Mouse (Mus musculus) limb, embryonic 12.5 days (tissue): Measurements from ENCODE around the gene Shank1. TPM values are rescaled to one million over a fixed set of nuclear protein-coding genes. Genes with fewer than 3 reads are reported as not detected.
A peak's percentile ranks its signal among the peaks of the same experiment; 100 is the strongest.

Source experiments
- ATAC-seq: fragments of 200-750 bp; cut with Nextera tagmentation; 2 replicates; pipeline ENCODE4 v1.8.0; 2017; ENCODE audit warnings: low read depth, moderate TSS enrichment; ENCODE audit not compliant: insufficient number of reproducible peaks, insufficient read depth, low FRiP score, low TSS enrichment
- H3K27ac ChIP-seq: fragments of 300-500 bp; sonication (generic); 2 replicates; pipeline ENCODE4 v1.5.1; 2016; ENCODE audit warnings: mild to moderate bottlenecking, moderate library complexity
- H3K27me3 ChIP-seq: fragments of 300-500 bp; sonication (generic); 2 replicates; pipeline ENCODE4 v1.6.1; 2016; ENCODE audit warnings: mild to moderate bottlenecking, moderate library complexity
- H3K36me3 ChIP-seq: fragments of 300-500 bp; sonication (generic); 2 replicates; pipeline ENCODE4 v1.6.1; 2016; ENCODE audit warnings: mild to moderate bottlenecking, moderate library complexity
- H3K4me1 ChIP-seq: fragments of 300-500 bp; sonication (generic); replicated peaks from 2 replicates; pipeline ENCODE4 v1.6.1; 2016
- H3K4me2 ChIP-seq: fragments of 300-500 bp; sonication (generic); 2 replicates; pipeline ENCODE4 v1.6.1; 2016; ENCODE audit warnings: mild to moderate bottlenecking, moderate library complexity
- H3K4me3 ChIP-seq: fragments of 300-500 bp; sonication (generic); replicated peaks from 2 replicates; pipeline ENCODE4 v1.5.1; 2016; ENCODE audit warnings: mild to moderate bottlenecking
- H3K9ac ChIP-seq: fragments of 300-500 bp; sonication (generic); replicated peaks from 2 replicates; pipeline ENCODE4 v1.6.1; 2016; ENCODE audit warnings: mild to moderate bottlenecking, moderate library complexity
- H3K9me3 ChIP-seq: fragments of 300-500 bp; sonication (generic); 2 replicates; pipeline ENCODE4 v1.6.1; 2016; ENCODE audit warnings: mild to moderate bottlenecking, moderate library complexity
- WGBS: fragments of 180-500 bp; shearing (Covaris S2); methylation state at CpG from one replicate; pipeline ENCODE4 v1.1.7; 2016; 5-methylcytosine and 5-hydroxymethylcytosine counted together
- polyA plus RNA-seq: library from polyadenylated mRNA; unstranded; fragments of >200 nt; fragmentation: Nextera tagmentation; extraction: Ambion mirVana; gene quantifications from 2 replicates; pipeline ENCODE4 v1.2.1, GENCODE M21; 2016

Gene Shank1
- polyA plus RNA-seq, 1 experiment from 2014 or later: 1.3 TPM

DNA sequence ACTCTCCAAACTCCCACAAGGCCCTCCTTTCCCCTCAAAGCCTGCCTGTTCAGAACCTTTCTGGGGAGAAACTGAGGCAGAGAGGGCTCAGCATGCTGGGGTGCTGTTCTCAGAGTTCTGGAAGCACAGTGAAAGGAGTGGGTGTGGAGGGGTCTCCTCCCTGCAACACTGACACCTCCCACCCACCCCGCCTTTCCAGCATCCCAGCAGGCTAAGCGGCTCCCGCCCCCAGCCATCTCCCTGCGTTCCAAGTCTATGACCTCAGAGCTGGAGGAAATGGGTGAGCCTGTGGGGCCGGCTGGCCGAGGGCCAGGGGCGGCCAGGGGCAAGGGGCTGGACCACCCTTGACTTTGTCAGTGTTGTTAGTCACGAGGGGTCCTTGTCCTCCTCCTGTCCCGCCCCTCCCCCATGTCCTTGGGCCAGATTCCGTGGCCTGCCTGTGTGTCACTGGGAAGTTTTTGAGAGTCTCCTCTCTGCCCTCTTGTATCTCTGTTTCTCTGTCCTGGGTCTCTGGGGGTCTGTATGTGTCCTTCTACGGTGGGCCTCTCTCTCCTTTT is 33.5 kb downstream of the Shank1 start:
- Histone ChIP-seq H3K27ac (no peak overlapping the region), H3K9ac (no peak overlapping the region), H3K4me2 (no peak overlapping the region), H3K4me1 (peaks cover 4% of the 10 kb centered on the region; the same call in 1 of the 2 replicates), H3K9me3 (no peaks in the 10 kb centered on the region), H3K4me3 (no peak overlapping the region), H3K27me3 (peaks cover 93% of the 10 kb centered on the region), H3K36me3 (no peaks in the 10 kb centered on the region)
- WGBS: 17% methylated on average over 11 of the region's 11 CpGs
- no peak for ATAC-seq

DNA sequence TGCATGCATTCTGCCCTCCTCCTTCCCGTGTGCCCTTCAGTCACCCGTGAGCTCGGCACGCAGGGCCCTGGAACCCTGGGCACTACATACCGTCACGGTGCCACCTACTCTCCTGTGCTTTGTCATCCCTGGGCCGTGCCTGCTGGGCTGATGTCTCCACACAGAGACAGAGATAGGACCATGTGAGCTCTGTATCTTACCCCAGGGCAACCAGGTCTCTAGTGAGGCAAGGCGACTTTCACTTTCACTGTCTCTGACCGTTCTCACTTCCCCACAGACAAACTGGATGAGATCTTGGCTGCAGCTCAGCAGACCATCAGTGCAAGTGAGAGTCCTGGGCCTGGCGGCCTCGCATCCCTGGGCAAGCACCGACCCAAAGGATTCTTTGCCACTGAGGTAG is 34.6 kb downstream of the Shank1 start:
- WGBS: 60% methylated on average over 12 of the region's 12 CpGs
- H3K4me1 ChIP-seq: peaks cover 4% of the 10 kb centered on the region; the same call in 1 of the 2 replicates
- H3K27me3 ChIP-seq: peaks cover 93% of the 10 kb centered on the region

DNA sequence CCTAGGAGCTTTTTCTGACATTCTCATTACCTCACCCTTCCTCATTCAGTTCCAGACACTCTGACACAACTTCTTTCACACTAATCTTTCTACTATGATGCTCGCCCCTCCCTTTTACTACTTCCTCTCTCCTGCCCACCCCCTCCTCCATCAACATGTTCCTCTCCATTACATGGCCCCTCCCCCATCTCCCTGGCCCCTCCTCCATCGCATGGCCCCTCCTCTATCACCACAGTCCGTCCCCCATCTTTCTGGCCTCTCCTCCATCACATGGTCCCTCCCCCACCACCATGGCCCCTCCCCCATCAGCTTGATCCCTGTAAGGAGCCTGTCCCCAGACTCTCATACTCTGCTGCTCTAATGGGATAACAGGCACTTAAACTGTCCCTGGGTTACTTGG is 39.0 kb downstream of the Shank1 start:
- peaks cover 27% of the 10 kb centered on the region for H3K4me1 ChIP-seq
- no peak overlapping the region for H3K4me3 ChIP-seq
- ATAC-seq: no peak
- no peak overlapping the region for H3K27ac ChIP-seq
- no peaks in the 10 kb centered on the region for H3K9me3 ChIP-seq
- 10% methylated on average over 3 of the region's 3 CpGs for WGBS
- no peak overlapping the region for H3K9ac ChIP-seq
- no peak overlapping the region for H3K4me2 ChIP-seq
- no peaks in the 10 kb centered on the region for H3K36me3 ChIP-seq
- H3K27me3 ChIP-seq: peaks cover 93% of the 10 kb centered on the region

More for the DNA sequence above, 34.6 kb downstream of the Shank1 start:
- no peak overlapping the region for H3K4me3 ChIP-seq
- H3K9me3 ChIP-seq: no peaks in the 10 kb centered on the region
- no peak overlapping the region for H3K4me2 ChIP-seq
- H3K9ac ChIP-seq: no peak overlapping the region
- no peaks in the 10 kb centered on the region for H3K36me3 ChIP-seq
- ATAC-seq: no peak
- no peak overlapping the region for H3K27ac ChIP-seq

DNA sequence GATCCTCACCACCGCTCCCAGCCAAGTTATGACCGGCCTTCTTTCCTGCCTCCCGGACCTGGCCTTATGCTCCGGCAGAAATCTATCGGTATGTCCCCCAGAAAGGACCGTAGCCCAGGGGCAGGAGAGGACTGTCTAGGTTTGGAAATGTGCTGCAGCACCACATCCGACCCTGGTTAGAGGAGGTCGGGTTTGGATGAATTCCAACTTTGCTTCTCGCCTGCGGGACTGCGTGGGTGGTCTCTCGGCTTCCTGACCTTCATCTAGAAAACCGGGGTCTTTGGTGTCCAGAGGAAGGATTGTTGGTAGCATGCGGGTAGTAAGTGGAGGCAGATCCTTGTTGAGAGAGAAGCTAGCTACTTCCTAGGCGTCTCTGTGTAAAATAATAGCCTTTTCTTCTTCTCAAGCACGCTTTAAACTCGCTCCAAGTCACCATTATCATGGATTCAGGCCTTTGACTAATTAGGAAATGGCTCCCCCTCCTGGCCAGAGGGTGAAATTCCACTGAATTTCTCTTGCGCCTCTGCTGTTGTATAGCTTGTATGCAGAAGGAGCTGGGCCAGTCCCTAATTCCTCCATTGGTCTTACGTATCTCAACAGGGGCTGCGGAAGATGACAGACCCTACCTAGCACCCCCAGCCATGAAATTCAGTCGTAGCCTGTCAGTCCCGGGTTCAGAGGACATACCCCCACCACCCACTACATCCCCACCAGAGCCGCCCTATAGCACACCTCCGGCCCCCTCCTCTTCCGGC is 41.1 kb downstream of the Shank1 start:
- Histone ChIP-seq H3K4me1 (peaks cover 30% of the 10 kb centered on the region), H3K27me3 (peaks cover 97% of the 10 kb centered on the region)
- 3% methylated on average over 25 of the region's 25 CpGs for WGBS

DNA sequence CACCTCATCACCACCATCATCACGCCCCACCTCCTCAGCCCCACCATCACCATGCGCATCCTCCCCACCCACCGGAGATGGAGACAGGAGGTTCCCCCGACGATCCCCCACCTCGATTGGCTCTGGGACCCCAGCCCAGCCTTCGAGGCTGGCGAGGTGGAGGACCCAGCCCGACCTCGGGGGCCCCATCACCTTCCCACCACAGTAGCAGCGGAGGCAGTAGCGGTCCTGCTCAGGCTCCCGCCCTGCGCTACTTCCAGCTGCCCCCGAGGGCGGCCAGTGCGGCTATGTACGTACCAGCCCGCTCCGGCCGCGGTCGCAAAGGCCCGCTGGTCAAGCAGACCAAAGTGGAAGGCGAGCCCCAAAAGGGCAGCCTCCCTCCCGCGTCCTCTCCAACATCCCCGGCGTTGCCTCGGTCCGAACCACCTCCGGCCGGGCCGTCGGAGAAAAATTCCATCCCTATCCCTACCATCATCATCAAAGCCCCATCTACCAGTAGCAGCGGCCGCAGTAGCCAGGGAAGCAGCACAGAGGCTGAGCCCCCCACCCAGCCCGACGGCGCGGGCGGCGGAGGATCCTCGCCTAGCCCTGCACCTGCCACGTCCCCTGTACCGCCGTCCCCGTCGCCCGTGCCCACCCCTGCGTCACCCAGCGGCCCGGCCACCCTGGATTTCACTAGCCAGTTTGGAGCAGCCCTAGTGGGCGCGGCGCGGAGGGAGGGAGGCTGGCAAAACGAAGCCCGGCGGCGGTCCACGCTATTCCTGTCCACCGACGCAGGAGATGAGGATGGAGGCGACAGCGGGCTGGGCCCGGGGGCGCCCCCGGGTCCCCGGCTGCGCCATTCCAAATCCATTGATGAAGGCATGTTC is 42.1 kb downstream of the Shank1 start:
- no peak for ATAC-seq
- Histone ChIP-seq H3K4me3 (peak overlapping the region; percentile 17; the same call in 1 of the 2 replicates), H3K4me2 (peak overlapping the region; percentile 39), H3K9ac (0 out of 2 replicates have a peak overlapping the region, but pooled peaks have one; percentile 12), H3K36me3 (no peaks in the 10 kb centered on the region), H3K27me3 (peaks cover 100% of the 10 kb centered on the region), H3K9me3 (no peaks in the 10 kb centered on the region), H3K27ac (no peak overlapping the region), H3K4me1 (peaks cover 38% of the 10 kb centered on the region)
- WGBS: 4% methylated on average over 71 of the region's 71 CpGs

More for the DNA sequence above, 41.1 kb downstream of the Shank1 start:
- Histone ChIP-seq H3K27ac (no peak overlapping the region), H3K4me2 (peak overlapping the region; percentile 51), H3K36me3 (no peaks in the 10 kb centered on the region), H3K9ac (no peak overlapping the region), H3K9me3 (no peaks in the 10 kb centered on the region), H3K4me3 (peak overlapping the region; percentile 21)
- peak; percentile 33 for ATAC-seq

- H3K27ac ChIP-seq: no peak overlapping the region
- H3K27me3 ChIP-seq: peaks cover 100% of the 10 kb centered on the region
- WGBS: 2% methylated on average over 70 of the region's 71 CpGs
- no peak for ATAC-seq
- H3K36me3 ChIP-seq: no peaks in the 10 kb centered on the region
- peak overlapping the region; percentile 39 for H3K4me2 ChIP-seq
- peak overlapping the region; percentile 12; the same call in 1 of the 2 replicates for H3K9ac ChIP-seq
- H3K9me3 ChIP-seq: no peaks in the 10 kb centered on the region
- H3K4me3 ChIP-seq: peak overlapping the region; percentile 17
- H3K4me1 ChIP-seq: peaks cover 44% of the 10 kb centered on the region
Observed at GRCm38 (mm10) chr7:44352750-44353600, 42.9 kb downstream of the Shank1 start.

GRCm38 (mm10) chr7:44353601-44354340 is 43.7 kb downstream of the Shank1 start:
- no peak for ATAC-seq
- H3K27me3 ChIP-seq: peaks cover 98% of the 10 kb centered on the region
- H3K9me3 ChIP-seq: no peaks in the 10 kb centered on the region
- WGBS: 2% methylated on average over 35 of the region's 35 CpGs
- H3K9ac ChIP-seq: no peak overlapping the region; the same call in 1 of the 2 replicates
- H3K4me1 ChIP-seq: peaks cover 44% of the 10 kb centered on the region
- no peak overlapping the region for H3K27ac ChIP-seq
- H3K4me3 ChIP-seq: peak overlapping the region; percentile 17
- H3K4me2 ChIP-seq: peak overlapping the region; percentile 39
- H3K36me3 ChIP-seq: no peaks in the 10 kb centered on the region

DNA sequence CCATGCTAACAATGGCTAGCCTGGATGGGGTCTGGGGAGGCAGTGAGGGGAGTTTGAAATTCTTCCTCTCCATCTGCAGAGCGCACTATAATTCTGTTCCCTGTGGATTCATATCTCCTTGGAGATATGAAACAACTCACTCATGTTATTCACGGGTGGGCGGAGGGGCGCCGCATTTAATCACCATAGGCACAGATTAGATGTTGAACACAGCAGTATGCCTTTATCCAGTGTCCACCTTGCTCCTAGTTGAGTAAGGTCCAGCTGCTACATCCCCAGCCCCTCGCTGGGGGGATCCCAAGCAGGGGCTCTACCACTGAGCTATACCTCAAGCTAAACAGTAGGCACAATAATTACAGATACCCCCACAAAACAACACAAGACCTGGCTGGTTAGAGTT is 45.4 kb downstream of the Shank1 start:
- no peak overlapping the region for H3K27ac ChIP-seq
- peaks cover 97% of the 10 kb centered on the region for H3K27me3 ChIP-seq
- H3K36me3 ChIP-seq: no peaks in the 10 kb centered on the region
- H3K4me2 ChIP-seq: no peak overlapping the region
- ATAC-seq: no peak
- peaks cover 51% of the 10 kb centered on the region for H3K4me1 ChIP-seq
- H3K9ac ChIP-seq: no peak overlapping the region
- no peak overlapping the region for H3K4me3 ChIP-seq
- no peaks in the 10 kb centered on the region for H3K9me3 ChIP-seq
- 78% methylated on average over 6 of the region's 6 CpGs for WGBS

- no peak for ATAC-seq
- Histone ChIP-seq H3K27ac (no peak overlapping the region), H3K4me1 (peaks cover 45% of the 10 kb centered on the region), H3K27me3 (peaks cover 97% of the 10 kb centered on the region), H3K4me3 (peak overlapping the region; percentile 12; the same call in 1 of the 2 replicates), H3K4me2 (peak overlapping the region; percentile 21), H3K36me3 (no peaks in the 10 kb centered on the region), H3K9ac (no peak overlapping the region), H3K9me3 (no peaks in the 10 kb centered on the region)
- WGBS: 2% methylated on average over 35 of the region's 35 CpGs
Observed at GRCm38 (mm10) chr7:44356590-44357481, 46.8 kb downstream of the Shank1 start.
